Mouse (Mus musculus): ENCODE measurements around the gene Akap8.
A peak's percentile ranks its signal among the peaks of the same experiment; 100 is the strongest.

Akap8 gene

DNA sequence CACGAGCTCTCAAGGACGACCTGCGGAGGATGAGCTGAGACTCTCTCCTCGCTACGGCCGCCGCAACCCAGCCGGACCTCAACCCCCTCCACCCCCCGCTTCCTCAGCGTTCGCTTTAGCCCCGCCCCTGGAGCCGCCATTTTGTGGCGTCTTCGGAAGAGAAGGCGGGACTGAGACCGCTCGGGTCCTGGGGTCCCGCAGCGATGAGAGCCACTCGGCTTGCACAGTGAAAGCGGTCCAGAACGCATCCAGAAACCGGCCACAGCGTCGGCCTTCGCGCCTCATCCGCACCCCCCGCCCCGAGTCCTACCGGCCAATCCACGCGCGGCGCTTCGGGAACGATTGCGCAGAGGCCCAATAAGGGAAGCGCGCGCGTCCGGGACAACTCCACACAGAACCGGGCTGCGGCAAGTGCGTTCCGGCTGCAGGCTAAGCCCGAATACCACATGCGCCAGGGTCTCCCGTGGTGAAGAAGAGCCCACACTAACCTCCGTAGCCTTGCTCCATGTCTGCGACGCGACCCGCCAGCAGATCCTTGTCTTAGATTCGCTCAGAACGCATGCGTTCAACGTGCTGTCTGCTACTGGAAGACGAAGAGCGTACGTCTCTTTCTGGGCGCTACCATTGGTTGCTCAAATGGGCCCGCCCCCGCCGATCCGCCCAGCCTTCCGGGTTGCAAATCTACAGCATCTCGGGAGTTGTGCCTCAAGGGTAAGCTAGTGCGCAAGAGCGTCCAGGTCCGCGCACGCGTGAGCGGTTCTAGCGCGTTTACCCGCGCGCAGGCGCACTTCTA lies at the start of gene Akap8:
Gene Akap8, minus strand, starts transcription at position 642 of the 793 bp plus-strand sequence.
- TF ChIP-seq GATA4 (IDR thresholded peaks at IDR 0.05; ENCODE audit: insufficient replicate concordance, low read length): peak; percentile 75; the same call in 1 of the 2 replicates

DNA sequence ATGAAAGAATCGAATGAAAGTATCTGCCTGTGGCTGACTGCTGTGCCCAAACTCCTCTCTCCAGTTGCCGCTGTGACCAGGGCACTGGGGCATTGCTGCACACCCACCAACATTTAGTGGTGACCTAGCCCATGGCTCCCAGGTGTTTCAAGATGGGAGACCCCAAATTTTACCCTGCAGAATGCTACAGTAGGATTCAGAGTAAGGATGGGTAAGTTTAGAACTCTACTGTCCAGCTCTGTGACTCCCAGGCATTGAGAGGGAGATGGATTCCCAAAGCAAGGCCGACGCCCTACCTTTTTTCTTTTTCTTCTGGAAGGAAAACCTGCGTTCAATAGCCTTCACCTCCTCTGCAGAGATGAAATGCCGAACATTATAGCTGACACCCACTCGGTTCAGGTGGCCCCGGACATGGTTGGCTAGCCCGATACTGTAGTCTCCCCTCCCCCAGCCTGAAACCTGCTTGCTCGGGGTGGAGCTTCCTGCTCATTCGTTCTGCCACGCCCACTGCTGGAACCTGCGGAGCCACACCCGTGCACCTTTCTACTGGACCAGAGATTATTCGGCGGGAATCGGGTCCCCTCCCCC lies 48.0 kb upstream of the Akap8 start:
- TF ChIP-seq GATA4 (IDR thresholded peaks at IDR 0.05; ENCODE audit: insufficient replicate concordance, low read length): no peak

DNA sequence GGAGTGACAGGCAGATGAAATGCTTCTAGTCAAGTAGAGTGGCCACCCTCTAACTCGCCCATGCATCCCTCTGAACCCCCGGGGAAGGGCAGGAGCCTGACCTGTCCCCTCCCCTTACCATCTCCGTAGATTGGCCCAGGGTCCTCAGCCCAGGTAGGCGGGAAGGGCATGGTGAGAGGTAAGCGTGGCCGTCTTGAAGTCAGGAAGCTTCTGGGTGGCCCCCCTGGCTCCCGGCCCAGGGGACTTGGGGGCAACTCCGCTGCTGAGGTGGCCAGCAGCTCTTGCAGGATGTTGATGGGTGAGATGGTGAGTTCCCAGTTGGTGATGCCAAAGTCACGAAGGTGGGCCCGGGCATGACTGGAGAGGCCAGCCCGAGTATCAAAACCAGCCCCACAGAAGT lies 46.7 kb upstream of the Akap8 start:
- no peak for TF ChIP-seq GATA4 (IDR thresholded peaks at IDR 0.05; ENCODE audit: insufficient replicate concordance, low read length)

DNA sequence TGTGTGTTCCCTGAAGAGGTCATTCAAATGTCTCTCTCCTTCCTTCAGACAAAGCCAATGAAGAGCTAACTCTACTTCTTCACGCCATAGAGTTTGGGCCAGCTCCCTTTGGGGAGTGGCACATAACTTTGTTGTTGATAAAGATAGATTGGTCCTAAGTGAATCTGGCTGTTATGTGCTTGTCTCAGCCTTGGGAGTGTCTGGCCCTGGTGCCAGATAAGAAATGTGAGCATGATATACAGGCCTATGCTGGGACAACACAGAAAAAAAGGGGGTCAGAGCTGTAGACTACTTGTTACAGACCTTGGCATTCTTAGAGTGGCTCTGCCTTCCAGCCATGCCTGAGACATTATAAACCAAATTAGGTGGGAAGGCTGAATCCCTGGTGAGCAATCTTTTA lies 44.3 kb upstream of the Akap8 start:
- TF ChIP-seq GATA4 (IDR thresholded peaks at IDR 0.05; ENCODE audit: insufficient replicate concordance, low read length): no peak

DNA sequence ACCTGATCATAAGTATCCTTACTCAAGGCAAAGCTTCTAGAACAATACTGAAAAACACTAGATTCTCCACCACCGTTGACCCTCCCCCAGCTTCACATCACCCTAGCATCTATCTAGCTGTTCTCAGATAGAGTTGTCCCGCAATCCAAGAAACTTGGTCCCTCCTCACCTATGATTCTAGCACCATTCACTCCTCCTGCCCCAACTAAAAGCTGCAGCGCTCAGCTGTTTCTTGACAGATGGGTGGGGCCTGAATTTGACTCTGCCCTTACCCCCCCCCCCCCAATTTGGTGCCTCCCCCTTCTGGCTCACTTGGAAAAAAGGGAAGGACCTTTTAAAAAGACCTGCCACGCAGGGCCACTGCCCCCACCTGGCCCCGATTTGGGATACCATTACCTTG lies 43.8 kb upstream of the Akap8 start:
- no peak for TF ChIP-seq GATA4 (IDR thresholded peaks at IDR 0.05; ENCODE audit: insufficient replicate concordance, low read length)

DNA sequence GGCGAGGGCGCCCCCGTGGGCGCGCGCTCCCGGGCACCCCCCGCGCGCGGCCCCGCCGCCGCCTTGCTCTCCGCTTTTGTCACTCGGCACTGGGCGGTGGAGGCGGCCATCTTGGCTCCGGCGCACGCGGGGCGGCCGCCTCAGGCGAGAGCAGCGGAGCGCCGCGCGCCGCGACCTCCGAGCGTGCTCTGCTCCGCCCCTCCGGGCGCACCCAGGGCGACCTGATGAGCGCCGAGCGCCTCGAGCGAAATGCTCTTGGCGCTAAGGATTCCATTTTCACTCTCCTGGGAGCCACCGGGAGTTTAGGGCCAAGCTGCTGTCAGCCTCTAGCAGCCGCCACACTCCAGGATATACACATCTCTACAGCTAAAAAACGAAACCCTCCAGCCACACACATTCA lies 43.3 kb upstream of the Akap8 start:
- TF ChIP-seq GATA4 (IDR thresholded peaks at IDR 0.05; ENCODE audit: insufficient replicate concordance, low read length): no peak

DNA sequence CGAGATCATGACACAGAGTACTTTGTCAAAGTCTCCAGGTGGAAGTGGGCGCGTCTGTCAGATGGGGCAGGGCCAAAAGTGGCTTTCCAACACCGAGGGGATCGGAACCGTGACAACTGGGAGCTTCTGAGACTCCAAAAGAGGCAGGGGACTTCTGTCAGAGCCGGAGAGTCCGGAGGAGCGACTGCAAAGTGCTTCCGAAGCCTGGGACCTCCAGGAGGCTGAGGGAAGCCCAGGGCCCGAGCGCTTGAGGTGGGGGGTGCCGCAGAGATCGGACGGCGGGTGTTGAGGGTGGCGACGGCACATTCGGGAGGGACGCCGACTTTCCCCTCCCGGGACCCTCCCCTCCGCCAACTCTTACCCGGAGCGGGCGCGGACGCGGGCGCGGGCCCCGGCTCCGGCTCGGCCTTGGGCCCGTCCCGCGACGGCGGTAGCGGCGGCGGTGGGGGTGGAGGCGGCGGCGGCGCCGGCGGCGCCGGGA lies 42.8 kb upstream of the Akap8 start:
- no peak for TF ChIP-seq GATA4 (IDR thresholded peaks at IDR 0.05; ENCODE audit: insufficient replicate concordance, low read length)

DNA sequence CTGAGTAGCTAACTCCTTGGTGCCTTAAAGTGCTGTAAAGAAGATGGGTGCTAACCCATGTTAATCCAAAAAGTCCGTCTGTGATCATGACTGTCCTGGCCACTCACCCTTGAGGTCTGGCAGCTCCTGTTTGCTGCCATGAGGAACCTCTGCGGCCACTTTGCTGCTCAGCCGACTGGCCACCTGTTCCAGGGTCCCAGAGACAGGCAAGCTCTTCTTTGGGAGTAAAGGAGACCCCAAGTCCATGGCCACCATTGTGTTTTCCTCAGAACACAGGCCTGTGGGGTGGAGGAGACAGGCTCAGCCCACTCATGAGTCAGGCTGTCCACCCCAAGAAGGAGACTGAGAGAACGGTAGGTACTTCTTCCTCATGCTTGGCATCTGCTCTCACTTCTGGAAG lies 41.6 kb upstream of the Akap8 start:
- TF ChIP-seq GATA4 (IDR thresholded peaks at IDR 0.05; ENCODE audit: insufficient replicate concordance, low read length): no peak

DNA sequence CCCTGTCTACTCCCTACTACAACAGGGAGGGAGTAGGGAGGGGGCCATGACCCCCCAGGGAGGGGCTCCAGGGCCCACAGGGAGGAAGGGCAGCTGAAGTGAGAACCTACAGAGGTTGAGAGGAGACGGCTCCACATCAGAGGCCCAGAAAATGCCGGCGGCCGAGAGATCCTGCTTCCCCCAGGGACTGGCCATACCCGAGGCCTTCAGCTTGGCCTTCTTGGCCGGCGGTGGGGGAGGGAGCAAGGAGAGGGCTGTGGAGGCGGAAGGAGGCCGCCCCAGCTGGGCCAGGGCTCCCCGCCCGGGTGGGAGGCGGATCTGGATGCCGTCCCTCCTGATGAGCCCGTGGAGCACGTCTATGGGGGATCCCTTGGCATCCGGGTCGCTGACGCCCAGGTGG lies 38.9 kb upstream of the Akap8 start:
- no peak for TF ChIP-seq GATA4 (IDR thresholded peaks at IDR 0.05; ENCODE audit: insufficient replicate concordance, low read length)

DNA sequence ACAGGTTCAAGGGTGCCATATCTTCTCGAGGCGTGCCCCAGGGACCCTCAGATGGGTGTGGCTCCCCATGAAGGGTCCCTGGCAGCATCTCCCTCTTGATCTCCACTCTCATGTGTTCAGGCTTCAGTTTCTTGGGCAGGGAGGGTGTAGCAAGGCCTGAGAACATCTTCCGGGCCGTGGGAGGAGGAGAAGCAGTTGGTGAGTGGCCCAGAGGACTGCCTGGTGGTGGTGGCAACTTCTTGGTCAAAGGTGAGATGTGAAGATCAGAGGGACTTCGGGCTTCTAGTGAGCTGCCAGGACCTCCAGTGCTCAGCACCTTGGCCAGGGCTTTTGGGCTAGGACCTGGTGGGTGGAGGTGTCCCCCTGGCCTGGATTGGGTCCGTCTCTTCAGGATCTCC lies 37.9 kb upstream of the Akap8 start:
- no peak for TF ChIP-seq GATA4 (IDR thresholded peaks at IDR 0.05; ENCODE audit: insufficient replicate concordance, low read length)

DNA sequence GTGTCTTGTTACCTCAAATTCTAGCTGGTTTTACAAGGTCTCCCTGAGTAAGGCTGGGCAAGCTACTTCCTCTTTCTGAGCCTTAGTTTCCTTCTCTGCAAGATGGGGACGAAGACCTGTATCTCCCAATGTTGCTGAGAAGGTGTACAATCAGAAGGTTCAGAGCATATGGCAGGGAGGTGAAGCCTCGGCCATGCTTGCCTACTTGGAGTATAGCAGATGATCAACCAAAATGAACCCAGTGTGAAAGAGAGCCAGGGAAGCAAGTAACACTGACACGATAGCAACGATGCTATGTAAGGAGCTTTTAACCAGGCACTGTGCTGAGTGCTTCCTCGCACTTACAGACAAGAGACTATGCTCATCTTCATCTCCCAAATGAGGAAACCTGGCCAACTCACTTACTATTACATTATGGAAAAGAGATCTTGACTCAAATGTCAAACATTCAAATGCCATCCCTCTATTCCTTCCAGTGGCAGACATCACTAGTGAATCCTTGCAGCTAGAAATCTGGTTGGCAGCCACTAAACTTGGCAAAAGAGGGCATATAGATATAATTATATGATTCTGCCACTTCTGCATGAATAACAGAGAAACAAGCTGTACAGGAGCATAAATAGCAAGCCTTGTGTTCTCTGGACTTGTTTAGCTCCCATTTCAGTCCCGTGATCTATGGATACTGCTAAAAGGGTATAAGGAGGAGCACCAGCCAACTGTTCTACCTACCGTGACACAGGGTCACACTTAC lies 37.3 kb upstream of the Akap8 start:
- no peak for TF ChIP-seq GATA4 (IDR thresholded peaks at IDR 0.05; ENCODE audit: insufficient replicate concordance, low read length)

DNA sequence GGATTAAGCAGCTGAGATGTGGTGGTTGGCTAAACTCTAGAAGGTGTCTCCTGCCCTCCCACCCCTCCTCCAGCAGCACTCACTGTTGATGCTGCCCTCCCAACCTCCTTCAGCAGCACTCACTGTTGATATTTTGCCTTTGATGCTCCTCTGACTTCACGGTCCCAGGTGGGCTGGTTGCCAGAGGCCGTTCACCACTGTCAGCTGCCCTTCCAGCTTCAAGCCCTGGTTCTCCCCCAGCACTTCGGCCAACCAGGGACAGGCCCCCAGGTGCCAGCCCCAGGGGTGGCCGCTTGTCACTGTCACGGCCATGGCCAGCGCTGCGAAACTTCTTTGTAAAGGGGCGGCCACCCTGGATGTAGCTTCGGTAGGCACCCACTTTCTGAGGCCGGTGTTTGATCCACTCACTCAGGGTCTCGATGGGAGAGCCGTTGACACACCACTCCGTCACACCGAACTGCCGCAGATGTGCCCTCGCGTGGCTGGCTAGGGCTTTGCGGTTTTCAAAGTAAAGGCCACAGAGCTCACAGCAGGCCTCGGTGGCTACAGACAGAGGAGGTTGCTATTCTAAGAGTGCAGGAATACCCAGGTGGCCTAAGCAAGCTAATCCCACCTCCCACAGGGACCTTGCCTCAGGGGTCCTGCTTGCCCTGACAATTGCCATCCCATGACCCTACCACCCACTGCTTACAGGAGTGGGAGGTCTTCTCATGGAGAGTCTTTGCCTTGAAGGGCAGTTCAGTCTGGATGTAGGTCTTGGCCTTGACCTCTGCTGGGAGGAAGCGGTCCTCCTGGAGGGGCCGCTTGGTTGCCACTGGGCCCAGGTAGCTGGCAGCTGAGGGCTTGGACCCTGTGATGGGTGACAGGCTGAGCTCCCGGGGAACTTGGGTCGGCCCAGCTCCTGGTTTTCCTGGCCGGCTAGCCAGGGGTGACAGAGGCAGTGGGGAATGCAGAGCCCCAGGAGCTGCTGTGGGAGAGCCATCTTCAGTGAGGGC lies 36.0 kb upstream of the Akap8 start:
- TF ChIP-seq GATA4 (IDR thresholded peaks at IDR 0.05; ENCODE audit: insufficient replicate concordance, low read length): no peak

DNA sequence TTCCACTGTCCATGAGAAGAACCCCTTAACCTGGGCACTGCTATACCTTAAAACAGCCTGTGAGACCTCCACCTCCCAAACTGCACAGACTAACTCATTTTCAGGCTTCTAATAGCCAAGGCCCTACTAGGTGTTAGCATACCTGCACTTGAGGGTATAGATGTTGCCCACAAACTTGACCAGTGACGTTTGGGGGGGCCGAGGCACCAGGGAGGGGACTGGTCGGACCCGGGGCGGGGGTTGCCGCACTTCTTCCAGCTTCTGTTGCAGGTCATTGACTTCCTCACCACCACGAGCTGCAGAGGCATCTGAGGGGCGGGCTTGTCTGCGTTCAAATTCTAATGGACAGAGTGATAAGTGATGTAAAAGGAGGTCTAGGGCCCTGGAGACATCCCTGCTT lies 35.2 kb upstream of the Akap8 start:
- no peak for TF ChIP-seq GATA4 (IDR thresholded peaks at IDR 0.05; ENCODE audit: insufficient replicate concordance, low read length)

DNA sequence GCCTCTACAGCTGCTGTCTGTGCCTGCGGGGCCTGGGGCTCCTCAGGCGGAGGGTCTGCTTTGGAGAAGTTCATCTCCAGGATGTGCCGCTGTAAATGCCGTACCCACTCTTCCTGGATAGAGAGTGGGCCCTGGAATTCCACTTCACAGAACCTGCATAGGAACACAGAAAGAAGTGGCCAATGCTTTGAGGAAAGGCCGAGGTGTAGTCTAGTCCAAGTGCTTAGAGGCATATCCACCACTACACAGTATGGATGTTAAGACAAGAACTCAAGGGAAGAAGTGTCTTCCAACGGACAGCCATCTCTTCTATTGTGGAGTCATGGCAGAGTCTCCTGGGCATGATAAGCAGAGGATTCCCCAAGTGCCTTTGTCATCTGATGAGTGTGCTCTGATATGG lies 34.0 kb upstream of the Akap8 start:
- no peak for TF ChIP-seq GATA4 (IDR thresholded peaks at IDR 0.05; ENCODE audit: insufficient replicate concordance, low read length)

DNA sequence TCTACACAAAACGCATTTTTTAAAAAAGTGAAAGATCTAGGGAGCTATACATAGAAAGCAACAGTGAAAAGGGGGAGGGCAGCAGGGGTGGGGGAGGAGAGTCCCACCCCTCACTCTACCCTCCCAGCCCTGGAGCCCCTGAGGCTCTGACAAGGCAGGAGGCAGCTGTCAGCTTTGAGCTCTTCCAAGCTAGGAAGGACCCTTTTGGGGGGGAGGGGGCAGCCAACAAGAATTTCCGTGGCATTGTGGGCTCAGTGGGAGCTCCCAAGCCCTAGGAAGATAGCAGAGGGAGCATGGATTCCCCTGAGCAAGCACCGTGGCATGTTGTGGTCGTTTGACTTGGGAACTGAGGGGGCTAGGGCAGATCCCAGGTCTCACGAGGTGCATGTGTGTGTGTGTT lies 33.2 kb upstream of the Akap8 start:
- no peak for TF ChIP-seq GATA4 (IDR thresholded peaks at IDR 0.05; ENCODE audit: insufficient replicate concordance, low read length)

Data from liver, adult (tissue).